Mouse (Mus musculus) cerebellum, postnatal 4 days (tissue): ENCODE results near the gene Diras1.
A peak's percentile ranks its signal among the peaks of the same experiment; 100 is the strongest.
"Not testable (repeated sequence)": the region's sequence is repeated elsewhere in the genome, so short reads cannot be mapped to it uniquely, and the experiment has no call there.

ENCODE experiments used
- DNase-seq, 2 experiments: peaks; one replicate each; pipeline ENCODE4 v3.0.0; 2022; ENCODE audit warnings: low spot score in 2 of 2, mixed read lengths in 1 of 2

The Diras1 gene

GRCm38 (mm10) chr10:81025639-81026275 is at the start of gene Diras1:
TSS of gene Diras1 (minus strand) at chr10:81025662.
- DNase-seq, result no peak

- DNase-seq, result no peak
Measured at GRCm38 (mm10) chr10:81073464-81073863, 48.0 kb upstream of the Diras1 start.

- DNase-seq, result no peak
Measured at GRCm38 (mm10) chr10:81072290-81072689, 46.8 kb upstream of the Diras1 start.

GRCm38 (mm10) chr10:81069836-81070235 is 44.4 kb upstream of the Diras1 start, which contains the start of gene Thop1:
TSS of gene Thop1 (plus strand) at chr10:81070035.
- peak; percentile 87 to 95 for DNase-seq

- DNase-seq, result no peak
Measured at GRCm38 (mm10) chr10:81068706-81069105, 43.2 kb upstream of the Diras1 start.

GRCm38 (mm10) chr10:81064519-81064918 is 39.1 kb upstream of the Diras1 start:
- not testable (repeated sequence) for DNase-seq

GRCm38 (mm10) chr10:81062710-81063109 is 37.2 kb upstream of the Diras1 start:
- DNase-seq, result no peak

- DNase-seq, result peak; percentile 96 to 98
Measured at GRCm38 (mm10) chr10:81059603-81060543, 34.4 kb upstream of the Diras1 start, which contains the start of gene Sgta. TSS of gene Sgta (minus strand) at chr10:81060181.

GRCm38 (mm10) chr10:81058896-81059295 is 33.4 kb upstream of the Diras1 start:
- no peak for DNase-seq

- no peak for DNase-seq
Measured at GRCm38 (mm10) chr10:81057406-81058130, 32.1 kb upstream of the Diras1 start.

GRCm38 (mm10) chr10:81055802-81056340 is 30.4 kb upstream of the Diras1 start:
- DNase-seq, result not testable (repeated sequence)

GRCm38 (mm10) chr10:81055169-81055568 is 29.7 kb upstream of the Diras1 start:
- DNase-seq, result no peak

- DNase-seq, result no peak
Measured at GRCm38 (mm10) chr10:81052577-81052976, 27.1 kb upstream of the Diras1 start.

GRCm38 (mm10) chr10:81051133-81051532 is 25.7 kb upstream of the Diras1 start:
- no peak for DNase-seq

- DNase-seq, result no peak
Measured at GRCm38 (mm10) chr10:81050645-81051044, 25.2 kb upstream of the Diras1 start.

- not testable (repeated sequence) for DNase-seq
Measured at GRCm38 (mm10) chr10:81045246-81045645, 19.8 kb upstream of the Diras1 start.

GRCm38 (mm10) chr10:81041458-81042175 is 16.2 kb upstream of the Diras1 start:
- peak; percentile 56 to 79 for DNase-seq

- peak; percentile 99 to 100 for DNase-seq
Measured at GRCm38 (mm10) chr10:81036988-81037580, 11.6 kb upstream of the Diras1 start, which contains the start of gene Slc39a3. TSS of gene Slc39a3 (minus strand) at chr10:81037426.

GRCm38 (mm10) chr10:81036251-81036650 is 10.8 kb upstream of the Diras1 start:
- no peak for DNase-seq

- no peak for DNase-seq
Measured at GRCm38 (mm10) chr10:81033586-81033985, 8.1 kb upstream of the Diras1 start.
